Mouse (Mus musculus): ENCODE results near the gene Nebl.

The Nebl gene

GRCm38 (mm10) chr2:17610259-17610658, 121.0 kb downstream of the Nebl start:
- no peak for DNase-seq

GRCm38 (mm10) chr2:17603573-17603972, 127.7 kb downstream of the Nebl start:
- DNase-seq: no peak

GRCm38 (mm10) chr2:17600652-17601051, 130.6 kb downstream of the Nebl start:
- DNase-seq: no peak

- DNase-seq: no peak
These were observed 131.4 kb downstream of the Nebl start for GRCm38 (mm10) chr2:17599860-17600259.

- no peak for DNase-seq
These were observed 133.3 kb downstream of the Nebl start for GRCm38 (mm10) chr2:17597932-17598331.

GRCm38 (mm10) chr2:17589669-17590068, 141.6 kb downstream of the Nebl start:
- no peak for DNase-seq

GRCm38 (mm10) chr2:17585329-17585992, 145.8 kb downstream of the Nebl start:
- DNase-seq: no peak

GRCm38 (mm10) chr2:17575648-17576047, 155.6 kb downstream of the Nebl start:
- no peak for DNase-seq

- no peak for DNase-seq
These were observed 159.5 kb downstream of the Nebl start for GRCm38 (mm10) chr2:17571716-17572115.

GRCm38 (mm10) chr2:17558889-17559742, 172.1 kb downstream of the Nebl start:
- DNase-seq: no peak

GRCm38 (mm10) chr2:17549895-17550558, 181.2 kb downstream of the Nebl start:
- no peak for DNase-seq

GRCm38 (mm10) chr2:17546354-17546948, 184.8 kb downstream of the Nebl start:
- no peak for DNase-seq

GRCm38 (mm10) chr2:17539737-17540136, 191.5 kb downstream of the Nebl start:
- no peak for DNase-seq

GRCm38 (mm10) chr2:17538493-17538892, 192.8 kb downstream of the Nebl start:
- DNase-seq: no peak

GRCm38 (mm10) chr2:17531355-17532105, 199.7 kb downstream of the Nebl start:
- DNase-seq: no peak

- no peak for DNase-seq
These were observed 205.3 kb downstream of the Nebl start for GRCm38 (mm10) chr2:17525739-17526526.

GRCm38 (mm10) chr2:17525211-17525610, 206.1 kb downstream of the Nebl start:
- DNase-seq: no peak

- DNase-seq: no peak
These were observed 206.9 kb downstream of the Nebl start for GRCm38 (mm10) chr2:17524205-17524978.

GRCm38 (mm10) chr2:17523791-17524190, 207.5 kb downstream of the Nebl start:
- no peak for DNase-seq

- DNase-seq: no peak
These were observed 215.6 kb downstream of the Nebl start for GRCm38 (mm10) chr2:17515686-17516085.

GRCm38 (mm10) chr2:17514765-17515164, 216.5 kb downstream of the Nebl start:
- no peak for DNase-seq

All from thymus, postnatal 36 days (tissue).